Mouse (Mus musculus) hindbrain, embryonic 11.5 days (tissue): Measurements from ENCODE around the gene Rpl6. TPM values are rescaled to one million over a fixed set of nuclear protein-coding genes. Genes with fewer than 3 reads are reported as not detected.

Source experiments
- ATAC-seq: fragments of 200-750 bp; cut with Nextera tagmentation; 2 replicates; pipeline ENCODE4 v1.8.0; 2017; ENCODE audit warnings: mild to moderate bottlenecking, moderate TSS enrichment, moderate library complexity; ENCODE audit not compliant: low FRiP score
- DNase-seq: peaks from one replicate; pipeline ENCODE4 v3.0.0-alpha.2; 2015; ENCODE audit warnings: low spot score
- H3K27ac ChIP-seq: fragments of 300-500 bp; sonication (generic); 2 replicates; pipeline ENCODE4 v1.5.1; 2014; ENCODE audit warnings: mild to moderate bottlenecking, low read depth, low read length
- H3K27me3 ChIP-seq: fragments of 300-500 bp; sonication (generic); 2 replicates; pipeline ENCODE4 v1.6.1; 2014; ENCODE audit warnings: mild to moderate bottlenecking, low read length, moderate library complexity, mixed read lengths; ENCODE audit not compliant: control insufficient read depth, insufficient read depth
- H3K36me3 ChIP-seq: fragments of 300-500 bp; sonication (generic); 2 replicates; pipeline ENCODE4 v1.6.1; 2014; ENCODE audit warnings: mild to moderate bottlenecking, low read length, moderate library complexity, mixed read lengths; ENCODE audit not compliant: control insufficient read depth, insufficient read depth
- H3K4me1 ChIP-seq: fragments of 300-500 bp; sonication (generic); replicated peaks from 2 replicates; pipeline ENCODE4 v1.6.1; 2014; ENCODE audit warnings: low read length, mixed read lengths; ENCODE audit not compliant: control insufficient read depth, insufficient read depth
- H3K4me2 ChIP-seq: fragments of 300-500 bp; sonication (generic); replicated peaks from 2 replicates; pipeline ENCODE4 v1.6.1; 2014; ENCODE audit warnings: mild to moderate bottlenecking, low read depth, low read length
- H3K4me3 ChIP-seq: fragments of 300-500 bp; sonication (generic); 2 replicates; pipeline ENCODE4 v1.5.1; 2014; ENCODE audit warnings: low read depth, low read length
- H3K9ac ChIP-seq: fragments of 300-500 bp; sonication (generic); 2 replicates; pipeline ENCODE4 v1.6.1; 2014; ENCODE audit warnings: low read depth, low read length
- H3K9me3 ChIP-seq: fragments of 300-500 bp; sonication (generic); 2 replicates; pipeline ENCODE4 v1.6.1; 2016; ENCODE audit warnings: low read length; ENCODE audit not compliant: control insufficient read depth
- WGBS: fragments of 180-500 bp; shearing (Covaris S2); extraction: QIAGEN DNeasy Blood & Tissue Kit; methylation state at CpG from one replicate; pipeline ENCODE4 v1.1.7; 2014; 5-methylcytosine and 5-hydroxymethylcytosine counted together
- polyA plus RNA-seq: library from polyadenylated mRNA; unstranded; fragments of >200 nt; fragmentation: Nextera tagmentation; extraction: Ambion mirVana; gene quantifications from 2 replicates; pipeline ENCODE4 v1.2.1, GENCODE M21; 2014

Rpl6 gene
- 619 and 657 TPM in 2 replicates for polyA plus RNA-seq

GRCm38 (mm10) chr5:121204132-121205089 lies at the start of gene Rpl6:
Rpl6 (plus strand) TSS chr5:121204481.
- ATAC-seq, result peak; percentile 90
- Histone ChIP-seq H3K4me2 (peak within 1 kb of the TSS; percentile 70), H3K4me1 (peaks cover 7% of the 10 kb centered on the region; the same call in 1 of the 2 replicates), H3K27me3 (no peaks in the 10 kb centered on the region), H3K9me3 (no peaks in the 10 kb centered on the region), H3K4me3 (peak within 1 kb of the TSS; percentile 98), H3K27ac (peak within 1 kb of the TSS; percentile 75), H3K9ac (peak within 1 kb of the TSS; percentile 99), H3K36me3 (peaks cover 10% of the 10 kb centered on the region)
- peak; percentile 85 for DNase-seq
- 2% methylated on average over 52 of the region's 52 CpGs for WGBS

GRCm38 (mm10) chr5:121156121-121156520 lies 48.2 kb upstream of the Rpl6 start:
- no peak overlapping the region for H3K4me3 ChIP-seq
- no peak for ATAC-seq
- no peak overlapping the region for H3K27ac ChIP-seq
- H3K9me3 ChIP-seq, result no peaks in the 10 kb centered on the region
- H3K4me2 ChIP-seq, result no peak overlapping the region
- peaks cover 8% of the 10 kb centered on the region; the same call in 1 of the 2 replicates for H3K36me3 ChIP-seq
- no peaks in the 10 kb centered on the region for H3K4me1 ChIP-seq
- DNase-seq, result no peak
- WGBS, result 92% methylated on average over 4 of the region's 4 CpGs
- H3K27me3 ChIP-seq, result no peaks in the 10 kb centered on the region
- H3K9ac ChIP-seq, result no peak overlapping the region

GRCm38 (mm10) chr5:121157017-121157416 lies 47.3 kb upstream of the Rpl6 start:
- 81% methylated on average over 2 of the region's 2 CpGs for WGBS
- Histone ChIP-seq H3K4me2 (no peak overlapping the region), H3K36me3 (peaks cover 9% of the 10 kb centered on the region; the same call in 1 of the 2 replicates), H3K9ac (no peak overlapping the region), H3K4me3 (no peak overlapping the region), H3K9me3 (no peaks in the 10 kb centered on the region), H3K4me1 (no peaks in the 10 kb centered on the region), H3K27me3 (no peaks in the 10 kb centered on the region), H3K27ac (no peak overlapping the region)
- DNase-seq (no peak), ATAC-seq (no peak)

GRCm38 (mm10) chr5:121157489-121157888 lies 46.8 kb upstream of the Rpl6 start:
- H3K36me3 ChIP-seq, result peaks cover 13% of the 10 kb centered on the region; the same call in 1 of the 2 replicates
- no peak overlapping the region for H3K4me2 ChIP-seq
- H3K4me1 ChIP-seq, result no peaks in the 10 kb centered on the region
- no peaks in the 10 kb centered on the region for H3K9me3 ChIP-seq
- ATAC-seq (no peak), DNase-seq (no peak)
- H3K4me3 ChIP-seq, result no peak overlapping the region
- 93% methylated on average over 5 of the region's 5 CpGs for WGBS
- no peak overlapping the region for H3K27ac ChIP-seq
- H3K9ac ChIP-seq, result no peak overlapping the region
- H3K27me3 ChIP-seq, result no peaks in the 10 kb centered on the region

GRCm38 (mm10) chr5:121158966-121159365 lies 45.3 kb upstream of the Rpl6 start:
- no peaks in the 10 kb centered on the region for H3K4me1 ChIP-seq
- no peaks in the 10 kb centered on the region for H3K9me3 ChIP-seq
- no peak overlapping the region for H3K4me2 ChIP-seq
- H3K36me3 ChIP-seq, result peaks cover 16% of the 10 kb centered on the region
- no peak overlapping the region for H3K4me3 ChIP-seq
- no peak for ATAC-seq
- no peak overlapping the region for H3K9ac ChIP-seq
- no peaks in the 10 kb centered on the region for H3K27me3 ChIP-seq
- DNase-seq, result no peak
- WGBS, result 91% methylated on average over 7 of the region's 7 CpGs
- no peak overlapping the region for H3K27ac ChIP-seq

GRCm38 (mm10) chr5:121162285-121162684 lies 42.0 kb upstream of the Rpl6 start:
- no peaks in the 10 kb centered on the region for H3K4me1 ChIP-seq
- no peak overlapping the region for H3K9ac ChIP-seq
- 89% methylated on average over 5 of the region's 5 CpGs for WGBS
- no peak overlapping the region for H3K4me3 ChIP-seq
- DNase-seq, result no peak
- peaks cover 13% of the 10 kb centered on the region for H3K36me3 ChIP-seq
- ATAC-seq, result no peak
- no peak overlapping the region for H3K4me2 ChIP-seq
- H3K9me3 ChIP-seq, result no peaks in the 10 kb centered on the region
- no peaks in the 10 kb centered on the region for H3K27me3 ChIP-seq
- no peak overlapping the region for H3K27ac ChIP-seq

GRCm38 (mm10) chr5:121162923-121163322 lies 41.4 kb upstream of the Rpl6 start:
- no peaks in the 10 kb centered on the region for H3K4me1 ChIP-seq
- 88% methylated on average over 7 of the region's 7 CpGs for WGBS
- no peak overlapping the region for H3K4me2 ChIP-seq
- H3K9ac ChIP-seq, result no peak overlapping the region
- DNase-seq, result no peak
- H3K36me3 ChIP-seq, result peaks cover 13% of the 10 kb centered on the region
- no peak overlapping the region for H3K27ac ChIP-seq
- H3K4me3 ChIP-seq, result no peak overlapping the region
- no peak for ATAC-seq
- H3K27me3 ChIP-seq, result no peaks in the 10 kb centered on the region
- no peaks in the 10 kb centered on the region for H3K9me3 ChIP-seq

GRCm38 (mm10) chr5:121166884-121167283 lies 37.4 kb upstream of the Rpl6 start:
- no peak for DNase-seq
- Histone ChIP-seq H3K4me1 (no peaks in the 10 kb centered on the region), H3K36me3 (peaks cover 13% of the 10 kb centered on the region), H3K4me2 (no peak overlapping the region), H3K27me3 (no peaks in the 10 kb centered on the region), H3K9me3 (no peaks in the 10 kb centered on the region), H3K4me3 (no peak overlapping the region), H3K9ac (no peak overlapping the region), H3K27ac (no peak overlapping the region)
- 96% methylated on average over 6 of the region's 6 CpGs for WGBS
- ATAC-seq, result no peak

GRCm38 (mm10) chr5:121169588-121169987 lies 34.7 kb upstream of the Rpl6 start:
- Histone ChIP-seq H3K27me3 (no peaks in the 10 kb centered on the region), H3K4me1 (no peaks in the 10 kb centered on the region), H3K27ac (no peak overlapping the region), H3K9ac (no peak overlapping the region), H3K36me3 (no peaks in the 10 kb centered on the region), H3K4me3 (no peak overlapping the region), H3K4me2 (no peak overlapping the region), H3K9me3 (no peaks in the 10 kb centered on the region)
- ATAC-seq (no peak), DNase-seq (no peak)
- WGBS, result 90% methylated on average over 2 of the region's 2 CpGs
